ENCODE assay signal across 8 mouse cellular contexts in genomic region chr14:122060642-122061041, GRCm38 (mm10). TPM values are rescaled to one million over a fixed set of nuclear protein-coding genes. Genes with fewer than 3 reads are reported as not detected.
DNase-seq lines count a peak whose midpoint lies in the region; ATAC-seq and TF ChIP-seq lines count a peak whose summit lies in the region.

No protein-coding gene starts in this region.

- ATAC-seq in heart, embryonic 11.5 days (replicated peaks; ENCODE audit: insufficient number of reproducible peaks, low FRiP score, low TSS enrichment): no peak
- ATAC-seq in limb, embryonic 11.5 days (ENCODE audit: insufficient number of reproducible peaks, low FRiP score, low TSS enrichment, low read depth): no peak; the same call in 1 of the 2 replicates

- no peak for TF ChIP-seq POLR2A in kidney, adult 2 months (IDR thresholded peaks at IDR 0.05; ENCODE audit: low read depth, low read length)

- no peak overlapping the region for H3K4me2 ChIP-seq in heart, embryonic 11.5 days
- no peak overlapping the region for H3K4me2 ChIP-seq in limb, embryonic 11.5 days (ENCODE audit: low read depth, severe bottlenecking)

- DNase-seq in heart, adult 18-20 months: peak; percentile 82 to 92
- peak; percentile 73 to 82 for DNase-seq in cerebellum, postnatal 25 days
- peak; percentile 84 for DNase-seq in gastrocnemius, adult 18-20 months (ENCODE audit: low spot score)
- DNase-seq in kidney, adult 2 months: peak; percentile 85
- DNase-seq in limb, embryonic 11.5 days (ENCODE audit: low spot score): peak; percentile 87
- DNase-seq in monocyte, adult 2 months (ENCODE audit: low read depth in 1 of 2, low spot score in 2 of 2): peak; percentile 63 to 87
- peak; percentile 93 for DNase-seq in splenic B cell, adult 2 months (ENCODE audit: low read depth, low spot score)

- H3K36me3 ChIP-seq in heart, embryonic 11.5 days (ENCODE audit: control insufficient read depth, insufficient read depth, low read length): no peaks in the 10 kb centered on the region
- H3K36me3 ChIP-seq in kidney, adult 2 months (ENCODE audit: control insufficient read depth, insufficient read depth, low read length): no peaks in the 10 kb centered on the region
- H3K36me3 ChIP-seq in limb, embryonic 11.5 days (ENCODE audit: control insufficient read depth, insufficient read depth, low read length): no peaks in the 10 kb centered on the region
- no peaks in the 10 kb centered on the region; the same call in 1 of the 2 replicates for H3K36me3 ChIP-seq in splenic B cell, adult 2 months (ENCODE audit: control insufficient read depth, insufficient read depth, low read length, poor library complexity, severe bottlenecking)

- no peaks in the 10 kb centered on the region; the same call in 1 of the 2 replicates for H3K4me1 ChIP-seq in heart, embryonic 11.5 days (ENCODE audit: control insufficient read depth, insufficient read depth, low read length)
- H3K4me1 ChIP-seq in kidney, adult 2 months (ENCODE audit: control insufficient read depth, insufficient read depth, low read length): no peaks in the 10 kb centered on the region
- no peaks in the 10 kb centered on the region for H3K4me1 ChIP-seq in limb, embryonic 11.5 days (ENCODE audit: control insufficient read depth, insufficient read depth, low read length)

- H3K27ac ChIP-seq in heart, embryonic 11.5 days (ENCODE audit: low read depth, low read length): no peak overlapping the region
- no peak overlapping the region for H3K27ac ChIP-seq in kidney, adult 2 months (ENCODE audit: insufficient read depth, low read depth, low read length)
- H3K27ac ChIP-seq in limb, embryonic 11.5 days (replicated peaks; ENCODE audit: low read depth, low read length): no peak overlapping the region

- peaks cover 30% of the 10 kb centered on the region for H3K27me3 ChIP-seq in heart, embryonic 11.5 days (ENCODE audit: control insufficient read depth, insufficient read depth, low read length)
- no peaks in the 10 kb centered on the region for H3K27me3 ChIP-seq in kidney, adult 2 months (replicated peaks; ENCODE audit: control insufficient read depth, insufficient read depth, low read length)
- H3K27me3 ChIP-seq in limb, embryonic 11.5 days (ENCODE audit: control insufficient read depth, insufficient read depth, low read length): no peaks in the 10 kb centered on the region
- H3K27me3 ChIP-seq in splenic B cell, adult 2 months (ENCODE audit: control insufficient read depth, insufficient read depth, low read length, poor library complexity, severe bottlenecking): no peaks in the 10 kb centered on the region

- H3K9me3 ChIP-seq in heart, embryonic 11.5 days (replicated peaks; ENCODE audit: control insufficient read depth, low read length): no peaks in the 10 kb centered on the region
- no peaks in the 10 kb centered on the region for H3K9me3 ChIP-seq in limb, embryonic 11.5 days (ENCODE audit: control insufficient read depth, low read length)

- no peak overlapping the region for H3K4me3 ChIP-seq in heart, embryonic 11.5 days (ENCODE audit: low read depth, low read length)
- no peak overlapping the region for H3K4me3 ChIP-seq in kidney, adult 2 months (ENCODE audit: insufficient read depth, low read depth, low read length)
- no peak overlapping the region for H3K4me3 ChIP-seq in limb, embryonic 11.5 days (ENCODE audit: low read depth, low read length)

- no peak overlapping the region for H3K9ac ChIP-seq in heart, embryonic 11.5 days (ENCODE audit: low read depth, low read length)
- H3K9ac ChIP-seq in limb, embryonic 11.5 days (ENCODE audit: low read length): no peak overlapping the region

- 12% methylated on average over 3 of the region's 3 CpGs for WGBS in heart, embryonic 11.5 days (ENCODE audit: insufficient replicate concordance)
- 3% methylated on average over 3 of the region's 3 CpGs for WGBS in kidney, adult 2 months
- WGBS in limb, embryonic 11.5 days: 12% methylated on average over 3 of the region's 3 CpGs

- TF ChIP-seq CTCF in kidney, adult 2 months (conservative IDR thresholded peaks at IDR 0.05; ENCODE audit: insufficient read depth, insufficient read length, low read depth, low read length): peak; percentile 94

RNA-seq across cellular contexts. Expression of gene Timm8a2, which starts 26.2 kb away (rescaled TPM):
- not detected for total RNA-seq in heart, adult 18-20 months (2021)
- polyA plus RNA-seq in heart, embryonic 11.5 days (2014; fragmentation: Nextera tagmentation; extraction: Ambion mirVana): not detected in 2 replicates
- not detected for total RNA-seq in gastrocnemius, adult 18-20 months (2021)
- polyA plus RNA-seq in kidney, adult 2 months (2012; rRNA removed): 0.18 TPM in 1 of 2 replicates, not detected in the other
- polyA plus RNA-seq in limb, embryonic 11.5 days (2014; fragmentation: Nextera tagmentation; extraction: Ambion mirVana): not detected in 2 replicates

RNA-seq across cellular contexts. Expression of gene Tm9sf2, which starts 46.2 kb away (rescaled TPM):
- total RNA-seq in heart, adult 18-20 months (2021): 100 to 1,000 TPM; 130 to 139 TPM
- 111 and 136 TPM in 2 replicates for polyA plus RNA-seq in heart, embryonic 11.5 days (2014; fragmentation: Nextera tagmentation; extraction: Ambion mirVana)
- 10 to 100 TPM; 64.4 to 65.5 TPM for total RNA-seq in gastrocnemius, adult 18-20 months (2021)
- 136 and 197 TPM in 2 replicates for polyA plus RNA-seq in kidney, adult 2 months (2012; rRNA removed)
- polyA plus RNA-seq in limb, embryonic 11.5 days (2014; fragmentation: Nextera tagmentation; extraction: Ambion mirVana): 117 and 119 TPM in 2 replicates
